Mouse (Mus musculus) heart, adult 18-20 months (tissue): ENCODE measurements at regions not wholly inside any gene's neighbourhood (a gene's known extent, or its start where the extent isn't known, plus 50 kb on each side); places are given as distances from the start of the nearest gene placed in this dataset.

Source experiments
- DNase-seq, 2 experiments: peaks; one replicate each; pipeline ENCODE4 v3.0.0; 2021 to 2022; ENCODE audit warnings: mixed read lengths in 1 of 2

DNA sequence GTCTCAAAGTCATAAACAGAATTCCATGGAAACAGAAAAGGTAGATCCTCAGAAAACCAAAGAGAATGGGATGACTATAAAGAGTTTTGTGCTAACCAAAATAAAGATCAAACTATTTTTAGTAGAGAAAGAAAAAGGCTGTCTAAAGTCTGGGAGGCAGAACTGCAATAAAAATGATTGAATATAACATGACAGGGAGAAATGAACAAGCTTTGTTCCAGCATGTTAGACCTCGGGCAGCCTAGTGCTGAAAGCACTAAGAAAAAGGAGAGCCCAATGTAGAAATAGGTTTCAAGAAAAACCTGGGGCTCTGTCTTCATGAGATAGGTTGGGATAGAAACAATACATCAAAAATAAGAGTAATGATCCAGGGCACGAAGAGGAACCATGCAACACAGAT, 135.4 kb upstream of the Pcdh7 start:
- DNase-seq: no peak

DNA sequence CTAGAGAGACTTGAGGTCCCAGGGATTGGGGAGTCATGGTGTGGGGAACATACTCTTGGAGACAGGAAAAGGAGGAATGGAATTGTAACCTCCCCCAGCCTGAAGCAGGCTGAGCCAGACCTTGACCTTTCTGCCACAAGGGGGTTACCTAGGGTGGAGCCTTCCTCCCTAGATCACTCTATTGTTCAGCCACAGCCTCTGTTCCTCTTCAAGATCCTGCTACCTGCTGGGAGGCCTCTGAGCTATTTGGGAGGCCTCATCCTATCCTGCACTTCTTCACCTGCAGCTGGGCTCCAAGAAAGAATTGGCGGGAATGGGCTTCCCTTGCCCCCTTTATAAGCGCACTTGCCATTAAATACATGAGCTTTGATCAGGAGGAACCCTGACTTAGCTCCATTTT, 130.8 kb upstream of the Pcdh7 start:
- DNase-seq: no peak

DNA sequence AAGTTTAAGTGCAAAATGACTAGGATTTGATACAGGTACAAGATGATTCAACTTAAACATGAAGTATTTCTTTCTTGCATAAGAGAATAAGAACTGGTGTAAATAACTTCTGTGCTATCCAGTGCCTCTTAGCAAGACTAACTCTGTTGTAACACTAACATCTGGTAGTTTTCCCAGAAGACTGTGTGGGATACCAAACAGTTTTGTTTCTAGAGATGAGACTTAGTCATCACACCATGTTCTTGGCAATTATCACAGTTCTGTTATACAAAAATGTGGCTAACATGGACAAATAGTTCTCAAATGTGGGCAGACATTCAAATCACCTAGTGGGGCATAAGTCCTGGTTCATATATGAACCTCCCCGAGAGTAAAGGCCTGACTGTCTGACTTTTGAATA, 121.8 kb upstream of the Pcdh7 start:
- DNase-seq: peak; percentile 2 to 18

DNA sequence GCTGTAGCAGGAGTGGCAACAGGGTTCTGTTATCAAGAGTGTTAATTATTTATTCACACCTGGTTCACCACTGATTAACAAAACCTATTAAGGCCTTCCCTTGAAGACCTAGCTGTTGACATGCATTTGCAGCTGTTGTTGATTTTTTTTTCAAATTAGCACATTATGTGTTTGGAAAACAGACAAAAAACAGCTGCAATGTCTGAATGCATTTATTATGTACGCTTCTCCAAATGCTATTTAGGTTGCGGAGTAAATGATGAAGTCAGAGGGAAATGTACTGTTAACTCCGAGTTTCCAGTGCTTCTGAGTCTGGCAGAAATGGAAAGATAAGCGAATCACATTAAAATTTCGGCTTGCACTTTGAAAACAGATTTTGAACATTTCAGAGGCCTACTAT, 120.7 kb upstream of the Pcdh7 start:
- no peak for DNase-seq

DNA sequence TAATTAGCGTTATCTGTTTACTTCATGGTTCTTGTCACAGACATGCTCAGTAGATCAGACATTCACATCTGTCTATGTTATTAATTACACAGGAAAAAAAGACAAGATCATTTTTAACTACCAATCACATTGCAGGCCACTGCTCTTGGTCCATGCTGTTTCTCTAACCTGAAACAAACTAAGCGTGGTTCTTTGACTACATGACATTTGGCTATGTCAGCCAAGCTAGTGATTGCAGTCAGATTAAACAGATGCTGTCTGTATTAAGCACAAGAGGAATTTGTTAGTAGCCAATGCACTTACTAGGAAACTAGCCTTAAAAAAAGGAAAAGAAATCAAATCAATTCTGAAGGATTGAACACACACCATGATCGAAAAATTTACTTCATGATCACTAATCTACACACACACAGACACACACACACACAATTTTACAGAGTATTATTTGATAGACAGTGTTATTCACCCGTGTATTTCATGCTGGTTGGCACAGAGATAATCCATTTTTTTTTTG, 119.5 kb upstream of the Pcdh7 start:
- DNase-seq: no peak
